ENCODE assay signal across 20 mouse cellular contexts in the genomic region with DNA sequence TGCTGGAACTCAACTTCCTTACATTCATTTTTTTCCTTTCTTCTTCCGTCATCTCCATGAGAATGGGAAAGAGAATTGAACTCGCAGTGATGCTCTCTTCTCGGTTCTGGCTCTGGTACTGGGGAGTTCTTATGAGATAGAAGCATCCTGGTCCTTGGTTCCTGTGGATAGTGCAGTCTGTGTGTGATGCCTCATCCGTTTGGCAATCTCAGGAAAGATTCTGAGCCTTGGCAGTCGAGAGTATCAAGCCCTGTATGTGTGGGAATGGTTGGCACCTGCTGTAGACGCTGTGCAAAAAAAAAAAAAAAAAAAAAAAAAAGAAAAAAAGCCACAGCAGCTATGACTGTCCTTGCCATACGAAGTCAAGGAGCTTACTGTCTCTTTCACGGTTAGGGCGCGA. TPM values are rescaled to one million over a fixed set of nuclear protein-coding genes. Genes with fewer than 3 reads are reported as not detected.
A peak's percentile ranks its signal among the peaks of the same experiment; 100 is the strongest.
DNase-seq lines count a peak whose midpoint lies in the region; ATAC-seq and TF ChIP-seq lines count a peak whose summit lies in the region.
"Had no signal": no experiment of that assay in that cellular context is flagged by ENCODE, and none has a peak within 500 bp of the region (broad histone marks: within the 10 kb centered on the region; RNA-seq: fewer than 3 reads in every experiment).

No protein-coding gene starts in this region.

- no peak for DNase-seq in cerebellum, postnatal 4 days (ENCODE audit: low spot score in 2 of 2)
- DNase-seq in frontal cortex, postnatal 14 days (ENCODE audit: low spot score in 2 of 2) = no peak
- peak; percentile 32 for DNase-seq in brain, embryonic 14.5 days (ENCODE audit: low read depth)
- DNase-seq in adrenal gland, postnatal 4 days (ENCODE audit: low spot score in 2 of 2) = no peak
- DNase-seq: adrenal gland, postnatal 10 days; gastrocnemius, postnatal 10 days; heart, adult 11 months; kidney, postnatal 25 days; lung, postnatal 4 days; midbrain, embryonic 14.5 days; right cerebral cortex, postnatal 14 days; spleen, adult 18-20 months; thymus, postnatal 25 days had no signal

- peak; percentile 77; the same call in 1 of the 2 replicates for ATAC-seq in cerebellum, adult (ENCODE audit: insufficient number of reproducible peaks, low FRiP score, low TSS enrichment)
- peak; percentile 93 for ATAC-seq in frontal cortex, adult (ENCODE audit: low TSS enrichment)
- ATAC-seq: intestine, postnatal 0 days had no signal

- peaks cover 18% of the 10 kb centered on the region for H3K4me1 ChIP-seq in cortical plate, adult 2 months (ENCODE audit: control insufficient read depth, insufficient read depth, low read length)
- H3K4me1 ChIP-seq: embryonic facial prominence, embryonic 15.5 days had no signal

- TF ChIP-seq CTCF in brain, embryonic 14.5 days (IDR thresholded peaks at IDR 0.05; ENCODE audit: borderline replicate concordance, extremely low read depth, insufficient read depth, insufficient read length) = no peak
- no peak for TF ChIP-seq CTCF in cortical plate, adult 2 months (IDR thresholded peaks at IDR 0.05; ENCODE audit: extremely low read depth, insufficient read depth, low read length)

- 0 out of 2 replicates have a peak overlapping the region, but pooled peaks have one; percentile 25 for H3K27ac ChIP-seq in cortical plate, adult 2 months (ENCODE audit: insufficient read depth, low read length)
- H3K27ac ChIP-seq: embryonic facial prominence, embryonic 15.5 days had no signal

- H3K4me3 ChIP-seq in cortical plate, adult 2 months (ENCODE audit: insufficient read depth, low read length) = no peak overlapping the region
- H3K4me3 ChIP-seq: embryonic facial prominence, embryonic 15.5 days had no signal

- no peak for TF ChIP-seq POLR2A in brain, embryonic 14.5 days (IDR thresholded peaks at IDR 0.05; ENCODE audit: borderline replicate concordance, extremely low read depth, insufficient read depth, insufficient read length, poor library complexity, severe bottlenecking)
- TF ChIP-seq POLR2A in cortical plate, adult 2 months (IDR thresholded peaks at IDR 0.05; ENCODE audit: extremely low read depth, insufficient read depth, low read length) = no peak

RNA-seq across cellular contexts. Expression of a gene that starts 47.2 kb away (rescaled TPM):
- polyA plus RNA-seq in brain, embryonic 14.5 days (2012; rRNA removed) = 57.7 and 64.7 TPM in 2 replicates
- 135 and 136 TPM in 2 replicates for polyA plus RNA-seq in cortical plate, adult 2 months (2012; rRNA removed)
- 1 to 10 TPM; 7.3 to 8.2 TPM for total RNA-seq in adrenal gland, postnatal 4 days (2021)
- total RNA-seq: hematopoietic stem cell, adult 5-6 weeks; liver, adult 2 months had no signal
- polyA plus RNA-seq: liver, adult 2 months had no signal
